Mouse (Mus musculus) cerebellum, adult 8-10 months (tissue): ENCODE results near the gene Mok.

Experiments used
- DNase-seq: peaks from one replicate; pipeline ENCODE4 v3.0.0; 2022

The Mok gene

DNA sequence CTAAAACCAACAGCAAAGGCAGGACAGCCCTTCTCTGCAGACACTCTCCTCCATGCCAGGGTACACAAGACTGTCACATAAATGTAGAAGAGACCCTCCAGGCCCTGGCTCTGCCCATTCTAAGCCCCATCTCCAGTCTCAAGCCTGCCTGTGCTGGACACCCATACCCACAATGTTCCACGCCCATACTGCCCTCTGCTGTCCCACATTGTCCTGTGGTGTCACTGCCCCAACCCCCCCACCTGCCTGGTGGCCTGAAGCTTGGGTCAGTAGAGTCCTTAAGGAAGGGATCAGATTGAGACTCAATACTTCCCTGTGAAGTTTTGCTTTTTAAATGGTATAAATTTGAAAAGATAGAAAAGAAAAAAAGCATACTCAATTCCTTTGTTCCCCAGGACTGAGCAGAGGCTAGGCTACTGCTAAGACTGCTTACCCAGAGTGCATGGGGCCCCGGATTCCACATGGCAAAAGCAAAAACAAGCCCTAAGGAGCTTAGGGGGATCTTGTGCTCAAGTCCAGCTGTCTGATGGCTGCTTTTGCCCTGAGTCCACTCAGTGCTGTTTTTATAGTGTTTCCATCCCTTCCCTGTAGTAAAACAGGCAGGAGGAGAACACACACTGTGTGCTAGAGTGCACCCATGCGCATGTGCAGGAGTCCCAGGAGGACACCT lies 34.3 kb downstream of the Mok start:
- DNase-seq, result no peak

DNA sequence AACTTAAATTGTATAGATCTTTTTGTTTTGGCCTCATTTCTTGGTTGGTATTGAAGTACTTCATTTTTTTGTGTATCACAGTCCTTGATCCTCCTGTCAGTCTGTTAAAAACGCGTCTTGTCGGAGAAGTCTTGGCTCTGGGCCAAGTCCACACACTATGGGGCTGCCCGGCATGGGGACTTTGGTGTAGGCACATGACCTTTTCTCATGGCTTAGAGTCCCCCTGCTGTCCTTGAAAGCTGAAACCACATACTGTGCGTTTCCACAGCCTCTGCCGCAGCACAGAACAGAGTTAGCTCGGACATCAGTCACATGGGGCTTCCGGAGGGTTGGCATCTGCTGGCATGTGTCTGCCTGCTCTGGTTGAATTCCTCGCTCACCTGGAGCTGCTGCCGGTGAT lies 36.5 kb downstream of the Mok start:
- peak; percentile 36 for DNase-seq

DNA sequence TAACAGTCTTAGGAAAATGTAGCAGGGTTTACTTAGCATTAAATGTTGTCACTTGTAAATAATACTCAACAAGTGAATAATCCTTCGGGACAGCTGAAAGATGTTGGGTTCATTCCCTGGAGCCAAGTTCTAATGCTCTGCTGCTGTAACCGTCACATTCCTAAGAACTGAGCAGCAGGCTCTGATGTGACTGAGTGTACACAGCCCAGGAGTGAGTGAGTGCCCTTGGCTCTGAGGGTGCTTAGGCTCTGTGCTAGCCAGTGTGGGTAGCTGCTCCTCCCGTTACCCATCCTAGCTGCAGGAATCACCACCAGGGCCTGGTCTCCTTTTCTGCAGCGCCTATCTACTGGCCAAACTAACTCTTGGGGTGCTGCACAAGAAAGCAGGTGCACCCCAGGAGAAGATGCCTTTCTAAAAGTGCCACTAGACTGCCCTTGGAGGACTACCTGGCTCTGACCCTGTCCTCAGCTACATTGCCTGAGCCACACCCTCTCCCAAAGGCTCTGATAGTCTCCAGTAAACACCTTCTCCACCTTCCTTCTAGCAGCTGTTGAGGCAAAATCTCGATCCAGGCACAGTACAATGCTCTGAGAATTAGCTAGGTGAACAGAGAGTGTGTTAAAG lies 38.0 kb downstream of the Mok start:
- DNase-seq, result no peak

DNA sequence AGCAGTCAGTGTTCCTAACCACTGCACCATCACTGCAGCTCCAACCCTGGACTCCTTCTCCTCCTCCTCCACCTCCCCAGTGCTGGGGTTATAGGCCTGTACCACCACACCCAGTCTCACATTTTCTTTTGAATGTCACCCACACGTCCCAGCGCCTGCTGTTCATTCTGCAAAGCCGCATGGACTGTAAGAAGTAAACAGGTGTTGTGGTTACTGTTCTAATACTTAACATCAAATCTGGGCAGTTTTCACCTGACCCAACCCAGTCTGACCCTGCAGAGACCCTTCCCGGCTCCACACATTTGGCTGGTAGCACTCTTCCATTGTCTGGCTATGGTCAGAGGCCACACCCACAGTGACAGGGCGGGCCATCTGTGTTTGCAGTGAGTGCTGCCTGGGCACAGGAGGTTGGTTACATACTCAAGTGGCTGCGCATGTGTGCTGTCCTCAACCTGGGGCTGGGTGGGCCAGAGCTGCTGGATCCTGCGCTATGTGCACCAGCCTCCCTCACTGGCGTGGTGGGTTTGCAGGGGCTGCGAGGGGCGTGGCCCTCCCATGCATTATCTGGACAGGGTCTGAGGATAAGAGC lies 38.8 kb downstream of the Mok start:
- no peak for DNase-seq

DNA sequence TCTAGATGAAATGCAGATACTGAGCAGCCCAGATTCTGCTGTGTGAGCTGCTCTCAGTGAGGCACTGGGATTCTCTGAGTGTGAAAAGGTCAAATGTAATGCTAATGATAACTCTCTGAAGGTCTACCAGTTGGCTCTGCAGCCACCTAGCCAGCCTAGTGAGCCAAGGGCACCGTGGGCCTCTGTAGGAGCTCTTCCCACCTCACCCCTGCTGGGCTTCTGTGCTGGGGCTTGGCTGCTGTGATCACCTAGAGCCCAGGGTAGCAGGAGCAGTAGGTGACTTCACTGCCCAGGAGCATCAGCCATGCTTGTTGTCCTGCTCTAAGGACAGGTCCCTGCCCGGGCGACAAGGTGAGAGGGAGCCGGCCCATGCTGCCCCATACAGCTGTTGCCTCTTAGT lies 41.5 kb downstream of the Mok start:
- DNase-seq, result no peak

DNA sequence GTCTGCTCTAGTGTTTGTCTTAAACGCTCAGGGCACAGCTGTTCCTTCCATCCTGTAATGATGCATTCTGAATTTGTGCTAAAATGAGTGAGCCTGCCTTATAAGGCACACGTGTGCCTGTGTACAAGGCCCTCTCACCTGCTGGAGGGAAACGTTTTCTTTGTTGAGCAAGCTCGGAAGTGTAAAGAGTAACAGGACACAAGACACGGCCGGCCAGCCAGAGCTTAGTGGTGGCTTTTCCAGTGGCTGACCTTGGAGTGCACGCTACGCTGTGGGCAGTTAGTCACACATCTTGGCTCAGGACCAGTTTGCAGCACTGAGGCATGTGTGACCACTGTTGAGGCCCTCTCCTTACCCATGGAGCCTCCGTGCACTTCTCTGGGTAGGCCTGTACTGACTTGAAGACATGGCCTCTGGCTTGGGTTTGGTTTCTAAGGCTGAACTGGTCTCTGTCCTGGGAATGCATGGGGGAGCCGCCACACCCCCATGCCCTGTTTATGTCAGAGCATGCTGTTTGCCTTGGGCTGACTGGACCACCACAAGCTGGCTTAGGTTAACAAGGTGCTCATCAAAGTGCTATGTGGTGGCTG lies 42.8 kb downstream of the Mok start:
- no peak for DNase-seq

DNA sequence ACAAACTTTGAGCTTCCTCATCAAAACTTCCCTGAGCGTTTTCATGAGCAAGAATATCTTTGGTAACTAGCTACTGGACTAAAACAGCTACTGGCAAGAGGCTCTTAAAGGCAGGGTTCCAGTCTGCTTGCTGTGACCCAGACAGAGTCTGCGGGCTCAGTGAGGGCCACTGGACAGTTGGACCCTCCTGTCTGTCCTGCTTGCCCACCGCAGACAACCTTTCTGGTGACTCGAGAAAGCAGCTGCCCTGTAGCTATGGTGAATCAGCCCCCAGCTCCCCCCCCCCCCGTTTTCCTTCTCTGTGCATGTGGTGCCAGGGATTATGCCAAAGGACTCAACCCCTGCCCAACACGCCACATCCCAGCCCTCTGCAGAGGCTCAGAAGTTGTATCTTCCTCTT lies 43.5 kb downstream of the Mok start:
- no peak for DNase-seq

DNA sequence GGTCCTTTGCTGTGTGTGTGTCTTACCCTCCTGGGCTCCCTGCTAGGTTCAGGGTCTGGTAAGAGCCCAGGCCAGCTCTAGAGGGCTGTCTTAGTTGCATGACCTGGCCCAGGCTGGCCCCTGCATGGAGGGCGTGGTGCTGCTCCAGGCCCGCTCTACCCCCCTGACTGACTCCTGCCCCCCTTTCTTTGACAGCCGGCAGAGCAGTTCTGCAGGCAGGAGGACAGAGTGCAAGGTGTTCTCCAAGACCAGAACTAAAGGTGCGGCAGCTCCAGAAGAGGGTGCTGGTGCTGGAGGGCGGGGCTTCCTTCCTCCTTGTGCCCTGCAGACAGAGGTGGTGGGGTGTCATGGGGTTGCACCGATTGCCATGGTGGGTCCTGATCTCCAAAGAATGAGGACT lies 44.0 kb downstream of the Mok start:
- DNase-seq, result no peak

DNA sequence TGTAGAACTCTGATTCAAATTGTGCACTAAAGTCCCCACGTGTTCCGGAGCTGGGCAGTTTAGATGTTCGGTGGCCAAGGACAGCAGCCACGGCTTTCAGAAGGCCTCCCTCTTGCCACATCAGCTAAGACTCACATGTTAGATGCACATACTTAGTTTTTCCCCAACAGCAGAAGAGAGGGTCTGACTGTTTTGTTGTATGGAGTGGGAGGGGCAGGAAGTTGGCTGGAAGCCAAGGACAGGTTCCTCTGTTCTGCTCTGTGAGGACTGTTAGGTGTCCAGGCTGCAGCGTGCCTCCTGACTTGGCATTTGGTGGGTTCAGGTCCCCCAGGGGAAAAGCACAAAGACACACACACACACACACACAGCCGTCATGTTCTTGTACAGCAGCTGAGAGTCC lies 45.7 kb downstream of the Mok start:
- DNase-seq, result no peak

DNA sequence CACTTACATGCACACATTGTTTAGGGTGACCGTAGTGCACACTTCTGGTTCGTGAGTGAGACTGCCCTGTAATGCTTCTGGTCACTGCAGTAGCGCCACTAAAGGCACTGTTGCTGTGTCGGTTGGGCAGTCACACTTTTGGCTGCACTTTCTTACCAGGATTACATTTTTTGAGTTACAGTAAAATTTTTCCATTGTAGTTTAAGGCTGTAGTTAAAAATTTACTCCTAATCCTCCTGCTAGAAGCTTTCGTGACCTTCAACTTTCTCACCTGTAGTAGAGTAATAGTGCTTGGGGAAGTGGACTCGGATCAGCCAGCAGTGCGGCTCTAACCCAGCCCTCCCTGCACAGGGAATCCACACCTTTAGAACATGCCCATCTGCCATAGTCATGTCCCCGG lies 49.7 kb downstream of the Mok start:
- no peak for DNase-seq

DNA sequence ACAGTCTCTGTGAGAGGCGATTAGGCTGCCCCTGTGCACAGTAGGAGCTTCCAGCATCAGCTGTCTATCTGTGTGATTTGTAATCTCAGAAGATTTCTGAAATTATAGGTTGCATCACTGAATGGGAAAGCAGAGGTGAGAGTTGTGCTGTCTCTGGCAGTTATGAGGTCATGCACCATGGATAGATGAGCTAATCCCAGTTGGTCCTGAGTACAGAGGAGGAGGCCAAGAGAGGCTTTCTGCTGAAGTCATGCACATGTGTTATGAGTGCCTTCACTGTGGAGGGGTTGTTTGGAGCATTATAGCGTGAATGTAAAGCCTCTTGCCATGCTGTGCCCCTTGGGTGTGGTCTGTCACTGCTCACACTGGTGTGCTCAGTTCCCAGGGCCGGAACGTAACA lies 50.2 kb downstream of the Mok start:
- DNase-seq, result no peak

DNA sequence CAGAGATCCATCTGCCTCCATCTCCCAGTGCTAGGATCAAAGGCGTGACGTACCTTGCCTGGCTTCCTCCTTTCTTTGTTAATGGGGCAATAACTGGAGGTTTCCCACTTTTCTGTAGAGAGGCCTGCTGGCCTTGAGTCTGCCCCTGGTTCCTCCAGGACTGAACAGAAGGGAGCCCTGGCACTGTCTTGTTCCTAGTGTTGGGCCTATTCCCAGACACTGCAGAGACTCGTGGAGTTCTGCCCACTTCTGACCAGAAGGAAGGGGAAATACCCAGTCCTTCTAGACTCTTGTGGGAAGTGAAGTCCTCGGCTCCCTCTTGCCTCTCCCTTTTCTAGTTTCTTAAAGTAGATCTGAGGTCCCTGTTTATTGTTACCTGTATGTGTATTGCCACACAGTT lies 54.5 kb downstream of the Mok start:
- peak; percentile 74 for DNase-seq

DNA sequence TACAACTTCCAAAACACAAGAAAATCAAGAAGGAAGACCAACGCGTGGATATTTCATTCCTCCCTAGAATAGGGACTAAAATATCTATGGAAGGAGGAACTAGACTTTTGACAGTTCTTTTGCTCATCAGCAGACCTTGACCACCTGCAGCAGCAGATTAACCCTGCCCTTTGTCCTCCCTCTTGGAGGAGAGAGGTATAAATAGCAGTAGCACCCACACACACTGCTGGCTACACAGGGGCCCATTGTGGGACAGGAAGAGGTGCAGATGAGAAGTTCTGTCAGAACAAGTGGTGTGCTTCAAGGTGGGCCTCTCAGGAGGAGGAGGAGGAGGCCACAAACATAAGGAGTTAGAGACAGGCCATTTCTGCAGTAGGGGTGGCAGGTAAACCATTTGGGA lies 56.5 kb downstream of the Mok start:
- no peak for DNase-seq

DNA sequence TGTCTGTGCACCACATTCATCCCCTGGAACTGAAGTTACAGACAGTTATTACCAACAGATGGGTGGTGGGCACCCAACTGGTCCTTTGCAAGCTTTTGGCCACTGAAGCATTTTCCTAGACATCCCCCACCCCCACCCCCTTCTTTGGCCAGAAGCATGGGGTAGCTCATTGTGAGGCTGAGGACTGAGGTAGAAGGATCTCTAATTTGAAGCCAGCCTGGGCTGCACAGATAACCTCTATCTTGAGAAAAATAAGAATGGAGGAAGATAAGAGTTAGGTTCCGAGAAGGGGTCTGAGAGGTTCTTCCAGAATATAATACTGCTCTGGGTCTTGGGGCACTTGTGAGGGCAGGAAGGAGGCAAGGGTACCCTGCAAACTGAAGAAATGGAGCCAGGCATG lies 58.5 kb downstream of the Mok start:
- DNase-seq, result no peak

DNA sequence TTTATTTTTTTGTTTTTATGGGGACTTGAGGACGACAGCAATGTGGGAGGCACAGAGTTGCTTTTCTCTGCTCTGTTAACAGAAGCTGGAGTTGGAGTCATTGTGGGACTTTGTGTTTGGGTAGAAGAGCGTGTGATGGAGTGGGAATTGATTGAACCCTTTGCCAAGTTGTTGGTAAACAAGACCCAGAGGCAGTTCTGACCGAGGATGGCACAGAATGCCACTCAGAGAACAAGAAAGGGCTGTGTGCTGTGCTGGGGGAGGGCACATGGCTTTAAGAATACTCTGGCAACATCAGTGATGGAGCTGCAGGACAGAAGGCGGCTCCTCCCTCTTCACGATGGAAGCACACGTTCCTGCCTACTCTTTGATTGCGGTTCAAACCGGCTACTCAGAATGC lies 59.6 kb downstream of the Mok start:
- no peak for DNase-seq

DNA sequence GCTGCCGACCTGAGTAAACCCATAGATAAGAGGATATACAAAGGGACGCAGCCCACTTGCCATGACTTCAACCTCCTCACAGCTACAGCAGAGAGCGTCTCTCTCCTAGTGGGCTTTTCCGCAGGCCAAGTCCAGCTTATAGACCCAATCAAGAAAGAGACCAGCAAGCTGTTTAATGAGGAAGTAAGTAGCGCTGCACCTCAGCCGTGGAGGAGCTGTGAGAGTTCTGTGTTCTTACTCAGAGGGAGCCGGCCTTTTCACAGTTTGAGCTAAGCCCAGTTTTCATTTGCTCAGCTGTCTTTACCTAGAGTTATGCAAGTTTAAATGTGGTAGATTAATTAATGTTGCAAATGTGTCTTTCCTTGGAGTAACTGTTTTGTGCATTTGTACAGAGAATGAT lies 61.4 kb downstream of the Mok start:
- DNase-seq, result no peak

DNA sequence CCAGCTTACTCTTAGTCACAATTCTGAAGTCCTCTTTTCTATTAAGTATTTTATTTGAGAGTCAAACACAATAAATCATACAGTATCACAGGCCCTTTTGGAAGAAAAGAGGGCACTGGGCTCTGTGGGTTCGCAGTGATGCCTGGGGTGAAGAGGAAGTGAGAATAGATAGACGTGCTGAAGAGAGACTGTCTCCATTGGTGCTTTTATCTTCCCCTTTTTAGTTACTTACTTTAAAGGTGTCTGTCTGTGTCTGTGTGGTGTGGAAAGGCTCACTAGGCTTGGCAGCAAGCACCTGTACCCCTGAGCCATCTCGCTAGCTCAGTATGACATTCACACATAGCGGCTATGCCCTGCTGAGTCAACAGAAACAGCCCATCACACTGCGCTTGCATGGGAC lies 62.9 kb downstream of the Mok start:
- no peak for DNase-seq

DNA sequence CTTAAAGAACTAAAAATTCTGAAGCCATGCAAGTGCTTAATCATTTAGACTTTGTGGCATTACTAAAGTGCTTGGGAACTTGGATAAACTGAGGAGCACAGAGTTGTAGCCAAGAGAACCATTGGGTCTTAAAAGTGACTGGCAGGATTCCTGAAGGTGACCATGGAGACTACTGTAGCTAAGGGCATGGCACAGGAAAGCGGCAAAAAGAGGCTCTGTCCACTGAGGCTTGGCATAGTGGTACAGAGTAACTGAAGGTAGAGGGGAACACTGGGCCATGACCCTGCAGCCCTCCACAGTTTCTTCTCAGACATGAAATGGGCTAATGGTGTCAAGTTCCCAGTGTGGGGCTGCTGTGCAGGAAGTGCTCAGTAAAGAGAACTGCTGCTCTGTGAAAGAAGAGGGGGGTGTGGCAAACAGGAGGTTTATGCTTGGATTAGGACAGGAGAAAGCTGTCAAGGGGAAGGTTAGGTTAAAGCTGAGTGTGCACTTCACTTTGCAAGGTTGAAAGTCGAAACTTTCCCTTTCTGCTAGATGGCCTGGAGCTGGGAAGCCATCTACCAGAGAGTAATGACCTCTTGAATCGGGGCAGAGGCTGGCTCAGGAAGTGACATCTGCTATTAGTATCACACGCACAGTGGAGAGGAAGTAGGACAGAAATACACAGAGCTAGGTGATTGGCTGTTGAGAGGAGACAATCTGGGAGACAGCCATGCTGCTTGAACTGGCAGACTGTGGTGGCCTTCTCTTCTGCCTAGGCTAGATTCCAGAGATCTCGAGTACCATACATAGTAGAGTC lies 64.9 kb downstream of the Mok start:
- no peak for DNase-seq

DNA sequence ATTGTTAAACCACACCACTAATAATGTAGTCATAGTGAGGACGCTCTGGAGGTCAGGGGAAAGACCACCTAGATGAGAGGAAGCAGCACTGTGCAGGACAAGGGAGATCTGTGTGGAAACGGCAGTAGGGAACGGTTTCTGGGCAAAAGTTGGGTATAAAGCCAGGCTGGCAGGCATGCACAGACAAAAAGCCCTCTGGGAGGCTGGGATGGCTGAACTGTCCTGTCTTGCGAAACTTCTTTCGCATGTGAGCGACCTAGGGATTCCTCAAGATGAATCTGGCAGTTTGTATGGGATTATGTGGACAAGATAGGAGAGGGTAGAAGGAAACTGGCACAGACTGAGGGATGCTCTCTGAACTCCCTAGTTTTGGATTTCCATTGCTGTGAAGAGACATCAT lies 68.8 kb downstream of the Mok start:
- DNase-seq, result no peak

DNA sequence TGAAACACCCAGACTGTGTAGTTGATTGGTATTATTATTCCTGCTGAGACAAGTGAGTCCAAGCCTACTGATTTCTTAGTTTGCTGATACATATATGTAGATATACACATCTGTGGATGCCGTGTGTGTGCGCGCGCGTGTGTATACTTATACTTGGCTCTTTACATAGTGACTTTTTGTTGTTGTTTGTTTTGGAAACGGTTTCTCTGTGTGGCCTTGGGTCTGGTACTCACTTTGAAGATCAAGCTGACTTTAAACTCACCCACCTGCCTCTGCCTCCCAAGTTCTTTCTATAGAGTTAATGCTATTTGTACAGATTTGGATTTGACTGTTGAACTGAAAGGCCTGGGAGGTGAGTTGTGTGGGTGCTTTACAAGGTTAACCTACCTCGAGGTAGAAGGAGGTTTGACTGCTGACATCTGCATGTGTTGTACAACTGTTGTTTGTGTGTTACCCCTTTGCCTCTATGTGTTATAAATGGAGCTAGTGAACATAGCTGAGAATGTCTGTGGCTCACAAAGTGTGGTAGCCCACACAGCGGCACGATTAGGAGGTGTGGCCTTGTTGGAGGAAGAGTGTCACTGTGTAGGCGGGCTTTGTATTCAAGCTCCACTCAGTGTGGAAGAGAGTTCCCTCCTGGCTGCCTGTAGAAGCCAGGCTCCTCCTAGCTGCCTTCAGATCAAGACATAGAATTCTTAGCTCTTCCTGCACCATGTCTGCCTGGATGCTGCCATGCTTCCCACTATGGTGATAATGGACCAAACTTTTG lies 70.1 kb downstream of the Mok start:
- no peak for DNase-seq

DNA sequence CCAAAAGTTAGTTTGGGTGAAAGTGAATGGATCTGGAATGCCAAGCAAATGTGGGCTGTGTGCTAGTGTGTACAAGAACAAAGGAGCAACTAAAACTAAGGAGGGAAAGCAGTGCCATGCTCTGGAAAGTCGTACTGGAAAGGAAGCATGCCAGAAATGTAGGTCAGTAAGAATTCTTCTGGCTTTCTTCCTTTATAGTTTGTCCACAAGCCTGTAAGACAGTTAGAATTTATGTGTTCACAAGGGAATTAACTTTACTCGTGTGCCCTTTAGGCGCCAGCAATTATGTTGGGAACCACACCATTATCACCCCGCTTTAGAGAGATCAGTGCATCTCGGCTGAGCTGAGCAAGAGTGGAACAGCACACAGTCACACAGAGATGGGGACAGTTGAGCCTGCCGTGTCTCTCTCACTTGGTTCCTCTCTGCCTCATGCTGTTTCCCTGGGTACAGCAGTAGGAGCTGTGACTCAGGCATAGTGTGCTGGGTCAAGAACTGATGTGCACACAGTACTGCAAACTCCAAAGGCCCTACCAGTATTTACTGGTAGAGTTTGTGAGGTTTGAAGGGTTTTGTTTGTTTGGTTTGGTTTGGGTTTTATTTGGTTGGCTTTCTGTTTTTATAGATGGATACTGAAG lies 71.0 kb downstream of the Mok start:
- DNase-seq, result no peak

DNA sequence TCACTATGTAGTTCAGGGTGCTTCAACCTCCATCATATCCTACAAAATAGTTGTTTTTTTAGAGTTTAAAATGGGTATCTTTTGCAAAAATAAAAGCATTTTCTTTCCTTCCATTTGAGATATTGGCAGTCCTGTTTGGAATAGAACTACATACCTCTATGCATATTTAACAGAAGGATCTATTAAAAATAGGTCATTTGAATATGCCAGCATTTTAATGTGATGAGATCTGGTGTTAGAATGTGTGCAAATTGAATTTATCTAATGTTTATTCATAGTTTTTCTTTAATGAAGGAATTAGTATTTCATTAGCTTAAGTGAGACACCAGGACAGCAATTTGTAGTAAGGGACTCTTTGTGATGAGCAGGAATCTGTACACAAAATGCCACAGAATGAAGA lies 72.2 kb downstream of the Mok start:
- DNase-seq, result no peak
